Mouse (Mus musculus): ENCODE measurements at regions not wholly inside any gene's neighbourhood (a gene's known extent, or its start where the extent isn't known, plus 50 kb on each side); places are given as distances from the start of the nearest gene placed in this dataset.

DNA sequence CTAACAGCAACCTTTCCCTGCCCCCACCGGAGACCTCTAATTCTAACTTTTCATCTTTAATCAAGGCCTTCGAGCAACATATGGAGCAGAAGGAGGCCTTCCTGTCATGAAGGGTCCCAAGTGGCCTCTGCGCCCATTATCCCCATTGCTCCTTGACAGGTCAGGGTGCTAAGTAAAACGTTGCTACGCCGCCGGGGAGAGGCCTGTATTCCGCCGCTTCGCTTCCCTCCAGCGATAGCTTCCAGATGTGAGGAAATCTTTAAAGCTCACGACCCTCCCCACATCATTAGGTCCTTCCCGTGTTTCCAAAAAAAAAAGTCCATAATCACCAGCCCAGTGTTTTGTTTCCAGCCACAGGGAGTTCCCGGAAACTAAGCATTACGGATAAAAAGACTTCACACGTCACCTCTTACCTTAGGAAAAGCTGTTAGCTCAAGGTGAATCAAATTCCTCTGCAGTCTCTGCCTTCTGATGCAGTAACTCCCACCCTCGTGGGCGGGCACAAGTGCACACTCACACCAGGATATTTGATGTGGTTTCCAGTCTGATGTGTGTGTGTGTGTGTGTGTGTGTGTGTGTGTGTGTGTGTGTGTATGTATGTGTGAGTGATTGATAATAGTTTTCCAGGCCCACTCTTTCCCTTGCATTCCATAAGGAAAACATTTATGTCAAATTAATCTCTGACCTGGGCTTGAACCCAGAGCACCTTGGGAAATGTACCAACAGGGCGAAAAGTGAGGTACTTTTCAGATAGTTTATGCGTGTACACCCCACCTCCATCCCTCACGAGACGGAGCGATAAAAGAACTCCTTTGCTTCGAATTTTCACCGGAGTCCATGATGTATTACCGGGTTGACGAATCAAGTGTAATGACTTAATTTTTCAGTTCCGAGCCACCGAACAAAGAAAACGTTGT lies 107.5 kb downstream of the Gm45692 start:
- DNase-seq (ENCODE audit: low spot score) = no peak

DNA sequence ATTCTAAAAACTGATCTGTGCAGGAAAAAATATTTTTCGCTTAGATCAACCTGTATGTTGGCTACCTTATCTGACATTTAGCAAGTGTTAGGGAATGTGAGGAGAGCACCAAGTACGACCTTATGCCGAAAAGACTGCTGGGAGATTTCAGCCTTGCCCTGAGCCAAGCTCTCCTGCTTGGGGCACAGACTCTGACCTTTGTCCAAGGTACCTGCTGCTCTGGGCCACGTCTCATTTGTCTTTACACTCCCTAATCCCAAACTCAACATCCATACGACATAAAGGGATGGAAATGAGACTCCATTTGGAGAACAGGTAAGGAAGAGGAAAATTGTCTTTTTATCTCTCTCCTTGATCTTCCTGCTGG lies 108.2 kb downstream of the Gm45692 start:
- DNase-seq (ENCODE audit: low spot score) = no peak

DNA sequence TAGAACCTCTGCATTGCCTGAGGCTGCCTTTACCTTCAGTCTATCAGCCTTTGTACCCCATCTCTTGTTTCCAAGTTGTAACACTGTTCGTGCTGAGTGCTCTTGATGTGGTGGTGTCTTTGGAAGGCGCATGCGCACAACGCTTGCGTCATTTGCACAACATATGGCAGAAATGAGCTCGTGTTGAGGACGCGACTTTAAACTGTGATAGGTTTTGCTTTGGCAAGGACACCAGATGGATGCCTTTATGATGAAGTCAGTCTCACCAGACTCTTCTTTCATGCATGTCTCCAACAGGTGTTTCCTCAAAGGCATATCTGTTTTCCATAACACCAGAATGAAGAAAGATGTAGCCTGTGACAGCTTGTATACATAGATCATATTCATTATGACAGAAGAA lies 110.2 kb downstream of the Gm45692 start:
- no peak for DNase-seq (ENCODE audit: low spot score)

DNA sequence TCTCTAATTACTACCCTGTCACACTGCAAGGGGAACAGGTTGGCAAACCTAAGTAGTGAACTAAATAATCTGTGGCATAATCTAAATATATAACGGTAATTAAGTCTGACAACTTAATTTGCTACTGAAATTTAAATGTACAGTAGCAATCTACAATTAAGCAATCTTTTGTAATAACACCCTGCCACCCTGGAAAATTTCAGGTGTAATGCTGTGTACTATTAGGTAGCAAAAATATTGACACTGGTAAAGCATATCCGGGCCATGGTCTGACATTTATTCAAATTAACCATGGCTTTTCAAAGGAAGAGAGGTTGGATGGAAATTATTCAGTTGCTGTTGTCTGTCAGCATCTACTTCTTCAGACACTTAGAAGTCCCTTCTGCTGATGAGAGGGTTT lies 119.7 kb downstream of the Gm45692 start:
- no peak for DNase-seq (ENCODE audit: low spot score)

DNA sequence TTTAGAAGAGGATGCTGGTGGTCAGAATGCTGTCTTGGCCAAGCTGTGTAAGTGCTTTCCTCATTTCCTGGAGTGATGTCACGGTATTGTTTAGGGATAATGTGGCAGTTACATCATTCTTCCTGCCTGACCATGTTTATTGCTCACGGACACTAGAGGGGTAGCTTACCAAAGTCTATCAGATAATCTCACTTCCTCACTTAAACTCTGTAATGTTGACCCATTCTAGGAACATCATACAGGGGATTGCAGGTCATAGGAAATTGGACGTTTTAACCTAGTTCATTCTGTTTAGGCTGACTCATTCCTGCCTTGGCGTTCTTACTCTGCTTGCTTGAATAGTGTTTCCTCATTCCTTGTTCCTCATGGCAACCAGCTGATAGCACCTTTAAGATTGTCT lies 120.3 kb downstream of the Gm45692 start:
- no peak for DNase-seq (ENCODE audit: low spot score)

DNA sequence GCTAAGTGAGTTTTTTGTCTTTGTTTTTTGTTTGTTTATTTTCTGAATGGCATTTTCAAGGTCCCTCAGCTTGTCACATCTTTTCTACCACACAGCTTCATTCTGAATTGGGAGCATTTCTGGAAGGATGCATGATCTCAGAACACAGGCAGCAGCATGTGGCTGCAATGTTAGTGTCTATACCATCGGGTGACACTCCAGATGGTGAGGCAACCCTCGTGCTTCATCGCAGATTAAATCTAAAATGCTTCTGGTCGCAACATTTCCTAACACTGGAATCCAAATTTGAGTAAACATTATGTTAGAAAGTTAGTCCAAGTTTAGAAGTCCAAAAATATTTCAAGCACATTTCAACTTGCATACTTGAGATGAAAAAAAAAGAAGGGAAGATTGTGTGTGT lies 124.4 kb downstream of the Gm45692 start:
- no peak for DNase-seq (ENCODE audit: low spot score)

DNA sequence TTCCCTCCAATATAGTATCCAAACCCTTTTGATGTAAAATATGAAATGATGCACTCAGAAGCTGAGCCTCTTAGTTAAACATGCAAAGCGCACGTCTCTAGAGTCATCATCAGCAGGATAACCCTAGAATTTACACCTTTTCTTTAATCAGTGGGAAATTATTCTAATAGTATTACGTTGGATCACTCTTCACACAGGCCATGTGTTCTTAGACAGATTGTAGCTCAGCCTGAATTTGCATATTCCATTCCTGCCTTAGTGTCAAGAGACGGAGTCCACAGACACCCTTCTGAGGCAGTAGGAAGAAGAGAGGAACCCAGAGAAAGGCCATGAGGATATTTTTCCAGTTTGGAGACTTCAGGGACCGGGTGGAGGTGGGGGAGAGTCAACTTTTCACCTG lies 125.0 kb downstream of the Gm45692 start:
- DNase-seq (ENCODE audit: low spot score) = no peak

DNA sequence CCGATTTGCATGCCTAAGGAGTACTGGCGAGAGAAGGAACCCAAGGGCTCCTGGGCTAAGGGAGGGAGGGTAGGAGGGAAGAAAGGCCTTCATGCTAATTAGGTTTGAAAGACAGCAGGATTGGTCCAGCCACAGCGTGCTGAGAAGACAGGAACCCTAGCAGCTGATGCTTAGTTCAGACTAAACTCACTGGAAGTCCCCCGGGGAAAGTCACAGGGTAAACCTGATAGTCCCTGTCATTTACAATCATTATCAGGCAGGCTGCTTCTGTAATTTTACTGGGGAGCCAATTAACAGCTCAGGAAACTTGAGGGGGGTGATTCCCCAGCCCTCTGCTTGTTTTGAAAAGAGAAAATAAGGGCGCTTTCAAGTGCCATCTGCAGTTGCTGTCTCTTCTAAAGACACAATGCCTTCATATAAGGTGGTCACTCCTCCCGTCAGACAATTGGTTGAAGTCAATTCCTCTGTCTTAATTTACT lies 135.9 kb downstream of the Gm45692 start:
- no peak for DNase-seq (ENCODE audit: low spot score)

DNA sequence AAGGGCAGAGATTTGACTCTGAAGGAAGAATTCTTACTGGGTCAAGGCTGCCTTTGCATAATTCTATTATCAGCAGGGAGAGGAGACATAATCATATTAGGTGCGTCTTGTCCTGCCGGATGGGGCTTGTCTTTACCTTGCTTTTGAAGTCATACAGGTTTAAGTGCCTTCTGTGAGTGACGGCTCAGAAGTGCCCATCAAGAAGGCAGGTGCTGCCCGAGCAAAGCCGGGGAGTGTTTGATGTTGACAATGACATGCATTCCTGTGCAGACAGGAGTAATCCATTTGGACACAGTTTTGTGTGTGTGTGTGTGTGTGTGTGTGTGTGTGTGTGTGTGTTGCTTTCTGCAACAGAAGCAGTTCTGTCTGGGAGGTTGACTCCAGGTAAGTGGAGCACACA lies 141.0 kb downstream of the Gm45692 start:
- no peak for DNase-seq (ENCODE audit: low spot score)

DNA sequence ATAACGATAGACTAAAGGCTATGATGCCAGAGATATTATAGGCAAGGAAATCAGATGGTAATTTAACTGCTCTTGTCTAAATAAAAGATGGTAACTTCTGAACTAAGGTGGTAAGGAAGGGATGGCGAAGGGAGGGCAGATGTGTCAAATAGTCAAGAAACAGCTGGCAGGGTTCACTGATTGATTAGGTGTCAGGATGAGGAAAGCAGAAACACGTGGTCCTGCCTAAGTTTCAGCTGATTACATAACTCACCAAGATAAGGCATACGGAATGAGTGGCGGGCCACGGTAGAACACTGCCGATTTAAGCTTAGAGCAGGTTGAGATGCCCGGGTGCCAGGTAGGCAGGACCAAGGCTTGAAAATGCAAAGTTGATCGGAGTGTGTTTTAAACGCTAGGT lies 143.2 kb downstream of the Gm45692 start:
- no peak for DNase-seq (ENCODE audit: low spot score)

DNA sequence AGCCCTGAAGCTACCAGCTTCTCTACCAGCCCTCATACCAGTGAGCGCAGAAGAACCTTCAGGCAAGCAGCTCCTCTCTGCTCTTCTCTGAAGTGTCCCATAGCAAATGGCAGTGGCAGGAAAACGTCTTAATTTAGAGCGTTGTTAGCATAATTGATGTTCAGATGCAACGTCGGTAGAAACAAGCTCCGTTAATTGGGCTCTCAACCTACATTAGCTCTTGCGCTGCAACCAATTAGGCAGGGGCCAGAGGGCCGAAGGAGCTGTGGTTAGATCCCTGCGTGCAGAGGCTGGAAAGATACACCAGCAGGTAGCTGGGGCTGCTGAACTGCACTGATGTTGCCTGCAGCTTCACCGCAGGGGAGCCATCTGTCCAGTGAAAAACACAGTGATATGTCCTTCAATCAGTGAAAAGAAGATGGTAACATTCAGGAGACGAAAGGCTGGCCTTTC lies 145.6 kb downstream of the Gm45692 start:
- DNase-seq (ENCODE audit: low spot score) = no peak

DNA sequence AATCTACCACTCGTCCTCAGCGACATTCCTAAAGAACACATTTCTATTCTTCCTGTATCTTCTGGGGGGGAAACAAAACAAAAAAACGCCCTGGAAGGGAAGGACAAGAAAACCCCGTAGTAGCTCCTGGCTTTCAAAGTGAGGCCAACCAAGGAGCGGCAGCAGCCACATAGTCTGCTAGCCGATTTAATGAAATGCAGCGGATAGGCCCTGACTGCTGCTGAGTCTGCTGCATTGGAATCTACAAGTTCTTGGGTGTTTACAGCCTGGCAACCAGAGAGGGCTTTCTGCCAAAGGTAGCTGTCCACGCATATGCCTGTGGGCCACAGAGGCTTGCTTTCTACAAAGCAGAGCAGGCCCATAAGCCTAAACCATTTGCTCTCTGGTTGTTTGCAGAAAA lies 146.0 kb downstream of the Gm45692 start:
- no peak for DNase-seq (ENCODE audit: low spot score)

DNA sequence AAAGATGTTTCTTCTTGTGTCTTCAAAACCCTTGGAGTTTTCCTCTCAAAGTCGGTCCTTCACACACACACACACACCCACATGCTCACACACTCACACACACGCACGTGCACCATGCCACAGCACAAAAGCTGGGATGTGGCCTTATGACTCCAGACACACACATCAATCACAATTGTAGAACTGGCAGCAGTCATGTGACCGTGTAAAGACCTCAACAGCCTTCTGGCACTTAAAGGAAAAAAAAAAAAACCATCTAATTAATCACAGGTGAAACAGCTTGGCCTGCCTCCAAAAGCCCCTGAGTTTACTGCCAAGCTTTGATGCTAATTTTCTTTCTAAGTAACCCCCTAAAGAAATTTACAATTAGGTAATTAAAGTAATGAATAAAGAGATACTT lies 147.1 kb downstream of the Gm45692 start:
- DNase-seq (ENCODE audit: low spot score) = no peak

DNA sequence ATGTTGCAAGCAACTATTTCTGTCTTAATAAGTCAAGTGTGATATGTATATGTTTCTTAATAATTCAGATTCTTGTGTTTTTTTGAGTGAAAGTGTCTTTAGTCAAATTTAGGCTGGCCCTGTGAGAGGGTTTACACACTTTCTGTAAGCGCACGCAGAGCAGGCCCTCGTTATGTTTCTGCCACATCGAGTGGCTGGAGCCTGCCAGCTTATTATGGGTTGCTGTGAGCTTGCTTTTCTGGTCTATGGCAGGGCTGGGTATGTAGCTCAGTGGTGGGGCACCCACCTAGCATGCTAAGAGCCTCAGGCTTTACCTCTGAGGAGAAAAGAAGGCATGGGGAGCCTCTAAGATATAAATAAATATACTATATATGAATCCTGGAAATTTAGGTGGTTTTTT lies 148.2 kb downstream of the Gm45692 start:
- DNase-seq (ENCODE audit: low spot score) = no peak

DNA sequence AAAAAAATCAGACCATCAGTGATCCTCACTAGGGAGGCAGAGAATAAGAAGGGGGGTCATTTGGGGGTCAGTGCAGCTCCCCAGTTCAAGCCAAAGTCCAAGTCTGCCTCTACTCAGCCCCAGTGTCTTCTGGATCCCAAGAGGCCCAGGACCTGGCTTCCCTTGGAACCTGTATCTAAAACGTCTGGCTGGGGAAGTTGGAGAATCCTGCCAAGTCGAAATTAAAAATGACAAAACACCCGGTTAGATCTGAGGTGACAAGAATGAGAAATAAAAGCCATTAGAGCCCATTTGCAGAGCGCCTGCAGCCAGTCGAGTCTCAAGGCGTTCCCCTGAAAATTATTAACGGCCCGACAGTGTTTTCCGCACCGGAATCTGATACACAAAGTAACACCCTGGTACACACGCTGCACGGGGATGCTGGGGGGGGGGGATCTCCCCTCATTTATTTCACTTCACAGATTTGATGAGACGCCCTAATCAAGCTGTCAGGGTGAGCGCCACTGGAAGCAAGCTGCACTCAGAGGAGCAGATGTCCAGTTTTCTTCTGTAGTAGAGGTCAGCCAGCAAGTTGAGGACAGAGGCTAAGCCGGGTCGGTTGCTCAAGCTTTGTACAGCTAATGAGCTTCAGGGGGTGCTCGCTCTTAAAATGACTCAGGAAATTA lies 149.5 kb downstream of the Gm45692 start:
- DNase-seq (ENCODE audit: low spot score) = no peak

DNA sequence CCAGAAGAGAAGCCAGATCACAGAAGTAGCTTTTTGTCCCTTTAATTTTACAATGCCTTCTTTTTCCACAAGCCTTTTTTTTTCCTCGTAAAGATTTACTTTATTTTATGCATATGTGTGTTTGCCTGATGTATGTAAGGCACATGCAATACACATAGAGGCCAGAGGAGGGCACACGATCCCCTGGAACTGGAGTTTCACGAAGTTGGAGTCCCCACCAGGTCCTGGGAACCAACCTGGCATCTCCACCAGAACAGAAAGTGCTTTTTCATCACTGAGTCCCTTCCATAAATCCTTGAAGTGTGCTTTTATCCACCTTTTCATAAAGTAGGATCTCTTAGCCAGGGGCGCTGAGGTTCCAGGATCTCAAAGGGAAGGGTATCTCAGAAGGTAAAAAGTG lies 152.8 kb downstream of the Gm45692 start:
- no peak for DNase-seq (ENCODE audit: low spot score)

DNA sequence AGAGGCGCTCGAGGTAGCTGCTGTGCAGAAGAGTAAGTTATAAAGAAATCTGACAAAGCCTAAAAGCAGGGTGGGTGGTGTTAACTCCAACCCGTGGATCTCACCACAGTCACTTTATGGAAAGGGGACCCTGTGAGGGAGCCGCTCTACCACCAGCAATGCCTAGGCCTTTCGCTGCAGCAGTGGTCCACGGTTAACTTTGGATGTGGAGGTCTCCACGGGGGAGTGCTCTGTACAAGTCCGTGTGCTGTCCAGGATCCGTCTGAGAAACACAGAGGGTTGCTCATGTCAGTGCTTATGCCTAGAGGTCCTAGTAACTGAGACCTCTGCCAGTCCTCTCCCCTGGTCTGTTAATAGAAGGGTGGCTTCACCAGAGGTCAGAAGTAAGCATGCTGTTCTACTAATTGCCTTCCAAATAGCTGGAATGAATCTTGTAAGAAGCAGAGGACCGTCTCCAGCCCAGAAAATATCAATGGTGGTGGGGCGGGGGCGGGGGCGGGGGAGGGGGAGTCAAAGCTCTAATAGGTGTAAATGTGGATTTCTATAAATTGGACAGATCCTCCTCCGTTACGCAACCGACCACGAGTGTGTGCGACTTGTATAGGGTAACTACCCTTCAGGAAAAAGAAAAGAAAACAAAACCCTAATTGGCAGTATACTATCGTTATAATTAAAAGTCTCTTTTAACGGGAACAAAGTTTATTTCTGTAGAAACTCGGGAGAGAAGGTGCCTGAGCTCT lies 153.5 kb downstream of the Gm45692 start:
- no peak for DNase-seq (ENCODE audit: low spot score)

DNA sequence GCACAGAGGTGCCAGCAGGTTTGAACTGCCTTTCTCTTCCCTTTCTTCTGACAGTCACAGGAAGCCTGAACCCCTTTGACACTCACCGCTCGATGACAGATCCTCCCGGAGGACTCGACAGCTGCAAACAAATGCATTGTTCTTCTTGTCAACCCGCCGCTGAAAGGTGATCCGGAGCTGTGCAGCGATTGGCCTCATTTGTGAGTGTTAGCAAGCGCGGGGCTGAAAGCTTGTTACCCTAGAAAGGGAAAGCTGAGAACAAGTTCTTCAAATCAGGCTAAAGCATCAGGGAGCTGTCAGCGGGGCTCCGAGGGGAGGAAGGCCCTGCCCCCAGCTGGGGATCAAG lies 154.1 kb downstream of the Gm45692 start:
- no peak for DNase-seq (ENCODE audit: low spot score)

DNA sequence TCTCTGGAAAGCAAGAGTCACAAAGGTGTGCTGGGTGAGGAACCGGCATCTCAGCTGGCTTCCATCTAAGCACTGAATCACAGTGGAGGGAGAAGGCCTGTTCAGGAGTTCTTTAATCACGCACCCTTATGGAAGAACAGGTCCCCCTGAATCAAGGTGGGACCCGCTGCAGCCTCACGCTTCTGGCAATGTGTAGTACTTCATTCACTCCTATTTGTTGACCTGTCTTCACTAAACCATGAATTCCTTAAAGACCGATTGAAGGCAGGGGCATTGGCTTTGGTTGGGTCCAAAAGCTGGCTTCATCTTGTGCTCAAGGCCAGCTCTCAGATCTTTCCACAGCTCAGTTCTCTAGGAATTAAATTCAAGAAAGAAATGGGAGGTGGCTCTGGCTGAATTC lies 154.5 kb downstream of the Gm45692 start:
- no peak for DNase-seq (ENCODE audit: low spot score)

DNA sequence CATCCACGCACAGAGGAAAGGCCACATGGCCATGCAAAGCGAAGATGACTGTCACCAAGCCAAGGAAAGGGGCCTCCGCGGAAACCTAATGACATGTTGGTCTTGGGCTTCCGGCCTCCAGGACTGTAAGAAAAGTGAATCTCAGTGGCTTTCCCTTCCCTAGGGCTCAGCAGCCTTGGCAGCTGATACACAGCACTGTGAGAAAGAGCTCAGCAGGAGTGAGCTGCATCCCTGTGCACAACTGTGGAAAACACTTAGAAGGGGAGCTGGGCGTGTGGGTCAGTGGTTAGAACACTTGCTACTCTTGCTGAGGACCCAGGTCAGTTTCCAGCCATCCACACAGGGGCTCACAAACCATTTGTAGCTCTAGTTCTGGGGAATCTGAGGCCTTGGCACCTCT lies 155.1 kb downstream of the Gm45692 start:
- no peak for DNase-seq (ENCODE audit: low spot score)

DNA sequence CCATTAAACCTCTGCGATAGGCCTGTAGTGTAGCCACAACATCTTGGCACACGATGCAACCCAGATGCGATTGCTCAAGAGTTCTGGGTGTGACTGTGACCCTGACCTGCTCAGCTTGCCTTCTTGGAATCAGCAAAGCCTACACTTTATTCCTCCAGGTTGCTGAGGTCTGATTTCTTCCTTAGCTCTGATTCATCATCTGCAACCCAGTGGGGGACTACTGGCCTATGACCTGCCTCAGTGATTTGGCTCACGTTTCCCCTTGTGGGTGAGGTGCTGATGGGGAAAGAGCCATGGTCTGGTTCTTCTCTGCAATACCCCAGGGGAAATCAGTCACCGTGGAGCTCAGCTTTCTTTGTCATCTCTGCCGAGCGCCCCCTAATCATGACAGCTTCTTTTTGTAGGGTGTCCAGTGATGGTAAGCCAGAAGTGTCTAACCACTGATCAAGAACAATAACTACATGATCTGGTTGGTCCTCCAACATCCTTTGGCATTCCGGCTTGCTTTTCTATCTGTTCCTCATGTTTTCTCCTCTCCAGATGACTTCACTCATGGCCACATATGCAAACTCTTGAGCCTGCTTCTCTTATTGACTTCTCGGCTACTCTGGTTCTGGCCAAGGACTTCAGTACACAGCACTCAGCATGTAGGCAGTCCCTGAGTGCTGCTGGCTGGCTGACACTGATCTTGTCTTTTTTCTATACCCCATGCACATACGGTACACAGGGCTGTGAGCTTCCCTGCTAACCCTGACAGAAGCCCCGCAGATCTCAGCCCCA lies 163.0 kb downstream of the Gm45692 start:
- no peak for DNase-seq (ENCODE audit: low spot score)

DNA sequence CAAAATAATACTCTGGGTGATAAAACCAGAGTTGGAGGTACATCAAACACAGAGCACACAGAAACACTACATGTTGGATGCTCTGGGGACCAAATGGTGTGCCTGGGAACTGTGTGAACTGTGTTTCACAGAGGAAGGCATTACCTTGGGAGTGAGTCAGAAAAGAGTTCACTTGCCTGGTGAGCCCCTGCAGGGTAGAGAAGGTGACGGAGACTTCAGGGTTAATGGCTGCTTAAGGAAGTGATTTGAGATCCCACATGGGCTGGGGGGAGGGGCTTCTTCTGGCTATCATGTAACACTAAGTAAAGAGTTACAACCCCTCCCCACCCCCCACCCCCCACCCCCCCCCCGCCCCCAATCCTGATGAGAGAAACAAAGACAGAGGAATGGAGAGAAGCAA lies 164.6 kb downstream of the Gm45692 start:
- DNase-seq (ENCODE audit: low spot score) = no peak

Data from urinary bladder, adult 2 months (tissue).